Mouse (Mus musculus) urinary bladder, postnatal 36 days (tissue): ENCODE data around the gene Olfr25.

Source experiments
- DNase-seq, 2 experiments: peaks; one replicate each; pipeline ENCODE4 v3.0.0; 2022; ENCODE audit warnings: low spot score in 2 of 2, mixed read lengths in 1 of 2

Gene Olfr25

DNA sequence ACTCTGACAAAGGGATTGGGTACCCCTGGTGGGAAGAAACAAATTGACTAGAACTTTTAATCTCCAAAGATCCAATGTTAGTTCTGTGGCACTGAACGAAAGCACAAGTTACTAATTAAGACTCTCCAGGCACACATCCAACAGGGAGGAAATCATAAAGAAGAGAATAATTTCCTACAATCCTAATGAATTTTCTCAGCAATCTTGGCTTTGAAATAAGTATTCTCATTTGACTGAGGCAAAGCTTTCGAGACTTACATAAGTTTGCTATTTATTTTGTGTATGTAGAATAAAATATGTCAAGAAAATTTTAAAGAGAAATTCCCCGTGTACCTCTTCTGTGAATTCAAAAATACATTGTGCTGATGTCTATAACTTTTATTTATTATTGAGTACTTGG is at the start of gene Olfr25:
TSS of gene Olfr25 (plus strand) at position 301 of the 400 bp plus-strand sequence.
- DNase-seq, result no peak

DNA sequence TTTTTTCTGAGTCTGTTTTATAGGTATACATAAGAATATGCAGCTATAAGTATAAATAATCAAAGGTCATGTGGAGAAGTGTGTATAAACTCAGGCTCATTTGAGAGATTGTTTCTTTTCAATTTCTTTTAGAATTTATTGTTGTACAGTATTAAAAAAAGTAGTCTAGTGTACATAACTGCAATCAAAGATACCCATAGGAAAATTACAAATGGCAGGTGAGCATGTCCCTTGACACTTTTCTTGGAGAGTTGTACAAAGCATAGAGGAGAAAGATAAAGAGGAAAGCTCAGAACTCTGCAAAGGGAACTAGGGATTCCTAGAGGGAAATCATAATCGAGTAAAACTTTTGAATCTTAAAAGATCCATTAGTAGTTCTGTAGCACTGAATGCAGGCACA is 38.1 kb upstream of the Olfr25 start, which contains the start of gene Olfr896-ps1:
TSS of gene Olfr896-ps1 (plus strand) at position 301 of the 400 bp plus-strand sequence.
- DNase-seq, result no peak

GRCm38 (mm10) chr9:38348111-38348510 is 19.3 kb downstream of the Olfr25 start, which contains the start of gene Olfr898:
Olfr898 (plus strand) TSS chr9:38348411.
- DNase-seq, result no peak

GRCm38 (mm10) chr9:38366596-38366995 is 37.7 kb downstream of the Olfr25 start, which contains the start of gene Olfr250:
Olfr250 (plus strand) TSS chr9:38366896.
- no peak for DNase-seq

- DNase-seq, result no peak
Observed at GRCm38 (mm10) chr9:38376786-38377185, 47.9 kb downstream of the Olfr25 start, which contains the start of gene Olfr251. Olfr251 (plus strand) TSS chr9:38377086.
